Mouse (Mus musculus) kidney, embryonic 15.5 days (tissue): ENCODE data around the gene Usp25. TPM values are rescaled to one million over a fixed set of nuclear protein-coding genes. Genes with fewer than 3 reads are reported as not detected.

Experiments
- ATAC-seq: fragments of 200-750 bp; cut with Nextera tagmentation; replicated peaks from 2 replicates; pipeline ENCODE4 v1.8.0; 2017; ENCODE audit warnings: moderate TSS enrichment; ENCODE audit not compliant: low FRiP score
- H3K27ac ChIP-seq: fragments of 300-500 bp; sonication (generic); 2 replicates; pipeline ENCODE4 v1.5.1; 2015; ENCODE audit warnings: mild to moderate bottlenecking, inconsistent platforms
- H3K27me3 ChIP-seq: fragments of 300-500 bp; sonication (generic); 2 replicates; pipeline ENCODE4 v1.6.1; 2015; ENCODE audit warnings: inconsistent platforms
- H3K36me3 ChIP-seq: fragments of 300-500 bp; sonication (generic); 2 replicates; pipeline ENCODE4 v1.6.1; 2015; ENCODE audit warnings: inconsistent platforms
- H3K4me1 ChIP-seq: fragments of 300-500 bp; sonication (generic); 2 replicates; pipeline ENCODE4 v1.6.1; 2015; ENCODE audit warnings: inconsistent platforms
- H3K4me2 ChIP-seq: fragments of 300-500 bp; sonication (generic); 2 replicates; pipeline ENCODE4 v1.6.1; 2015; ENCODE audit warnings: moderate library complexity, mild to moderate bottlenecking, inconsistent platforms
- H3K4me3 ChIP-seq: fragments of 300-500 bp; sonication (generic); replicated peaks from 2 replicates; pipeline ENCODE4 v1.5.1; 2015; ENCODE audit warnings: mild to moderate bottlenecking, inconsistent platforms
- H3K9ac ChIP-seq: fragments of 300-500 bp; sonication (generic); 2 replicates; pipeline ENCODE4 v1.6.1; 2015; ENCODE audit warnings: mild to moderate bottlenecking, inconsistent platforms
- H3K9me3 ChIP-seq: fragments of 300-500 bp; sonication (generic); replicated peaks from 2 replicates; pipeline ENCODE4 v1.6.1; 2016; ENCODE audit warnings: inconsistent platforms
- WGBS: fragments of 180-500 bp; shearing (Covaris S2); methylation state at CpG from one replicate; pipeline ENCODE4 v1.1.7; 2015; ENCODE audit warnings: mixed read lengths; 5-methylcytosine and 5-hydroxymethylcytosine counted together
- polyA plus RNA-seq: library from polyadenylated mRNA; unstranded; fragments of >200 nt; fragmentation: Nextera tagmentation; extraction: Ambion mirVana; gene quantifications from 2 replicates; pipeline ENCODE4 v1.2.1, GENCODE M21; 2015

The Usp25 gene
- 21.3 and 21.6 TPM in 2 replicates for polyA plus RNA-seq

DNA sequence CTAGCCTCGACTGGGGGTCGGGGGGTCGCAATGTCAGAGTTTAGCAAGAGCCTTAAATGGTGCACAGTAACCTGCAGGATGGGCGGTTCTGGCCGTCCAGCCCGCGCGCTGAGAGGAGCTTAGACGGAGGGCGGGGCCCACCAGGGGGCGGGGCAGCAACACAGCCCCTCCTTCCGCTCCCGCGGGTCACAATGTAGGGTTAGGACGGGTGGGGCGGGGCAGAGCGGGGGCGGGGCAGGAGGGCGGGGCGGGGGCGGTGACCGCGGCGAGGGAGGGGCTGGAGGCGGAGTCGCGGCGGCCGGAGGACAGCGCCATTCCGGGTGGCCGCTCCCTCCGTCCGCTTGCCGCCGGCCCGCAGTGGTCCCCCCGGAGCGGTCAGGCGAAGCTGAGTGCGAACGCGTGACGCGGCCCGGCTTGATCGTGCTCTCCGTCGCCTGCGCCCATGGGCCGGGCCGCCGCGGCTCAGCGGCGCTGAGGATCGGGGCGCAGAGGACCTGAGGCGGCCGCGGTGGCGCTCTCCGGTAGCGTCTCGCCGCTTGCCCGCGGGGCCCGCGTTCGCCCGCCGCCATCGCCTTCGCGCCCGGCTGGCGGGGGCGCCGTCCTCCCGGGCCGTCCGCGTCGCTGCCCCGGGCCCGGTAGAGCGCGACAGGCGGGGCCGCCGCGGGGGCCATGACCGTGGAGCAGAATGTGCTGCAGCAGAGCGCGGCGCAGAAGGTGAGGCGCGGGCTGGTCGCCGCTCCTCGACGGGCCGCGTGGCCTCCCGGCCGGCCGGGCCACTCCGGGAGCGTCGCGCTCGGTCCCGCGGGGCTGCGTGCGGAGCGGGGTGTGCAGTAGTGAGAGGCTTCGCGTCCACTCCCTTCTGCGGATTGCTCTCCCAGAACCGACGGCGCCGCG lies at the start of gene Usp25:
TSS of gene Usp25 (plus strand) at position 280 of the 894 bp plus-strand sequence.
- Histone ChIP-seq H3K36me3 (no peaks in the 10 kb centered on the region), H3K4me2 (peak within 1 kb of the TSS; percentile 70), H3K4me1 (peaks cover 26% of the 10 kb centered on the region; the same call in 1 of the 2 replicates), H3K9ac (peak within 1 kb of the TSS; percentile 85), H3K4me3 (peak within 1 kb of the TSS; percentile 82), H3K27ac (peak within 1 kb of the TSS; percentile 93), H3K9me3 (no peaks in the 10 kb centered on the region), H3K27me3 (no peaks in the 10 kb centered on the region)
- under 1% methylated on average over 98 of the region's 126 CpGs for WGBS
- ATAC-seq = peak; percentile 98

DNA sequence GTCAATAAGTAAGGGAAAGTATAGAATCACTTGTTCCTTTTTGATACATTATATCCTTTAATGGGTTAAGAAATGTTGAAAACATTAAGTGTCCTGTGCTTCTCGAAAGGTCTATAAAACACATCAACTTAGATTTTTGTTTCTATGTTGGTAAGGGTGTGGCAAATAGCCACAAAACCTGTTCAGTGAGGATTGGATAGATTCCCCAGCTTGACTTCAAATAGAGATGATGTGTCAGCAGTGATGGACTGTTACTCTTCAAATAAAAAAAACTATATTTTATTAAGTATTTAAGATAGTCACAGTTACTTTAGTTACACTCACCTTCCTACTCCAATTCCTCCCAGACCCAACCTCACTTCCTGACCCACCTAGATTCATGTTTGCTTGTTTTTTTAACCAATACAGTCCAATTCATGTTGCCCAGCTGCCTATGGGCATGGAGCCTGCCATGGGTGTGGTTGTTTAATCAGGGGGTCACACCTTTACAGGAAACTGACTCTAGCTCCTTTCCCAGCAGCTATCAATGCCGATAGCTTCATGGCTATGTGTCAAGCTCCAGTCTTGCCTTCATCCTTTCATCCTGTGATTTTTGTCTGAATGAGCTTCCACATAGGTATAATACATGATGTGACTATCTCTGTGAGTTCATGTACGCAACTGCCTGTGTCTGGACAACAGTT lies 45.8 kb upstream of the Usp25 start:
- Histone ChIP-seq H3K4me3 (no peak overlapping the region), H3K4me1 (no peaks in the 10 kb centered on the region), H3K9me3 (no peaks in the 10 kb centered on the region), H3K4me2 (no peak overlapping the region), H3K27ac (no peak overlapping the region), H3K9ac (no peak overlapping the region), H3K36me3 (no peaks in the 10 kb centered on the region), H3K27me3 (no peaks in the 10 kb centered on the region)
- no peak for ATAC-seq
- 88% methylated on average over 3 of the region's 3 CpGs for WGBS

DNA sequence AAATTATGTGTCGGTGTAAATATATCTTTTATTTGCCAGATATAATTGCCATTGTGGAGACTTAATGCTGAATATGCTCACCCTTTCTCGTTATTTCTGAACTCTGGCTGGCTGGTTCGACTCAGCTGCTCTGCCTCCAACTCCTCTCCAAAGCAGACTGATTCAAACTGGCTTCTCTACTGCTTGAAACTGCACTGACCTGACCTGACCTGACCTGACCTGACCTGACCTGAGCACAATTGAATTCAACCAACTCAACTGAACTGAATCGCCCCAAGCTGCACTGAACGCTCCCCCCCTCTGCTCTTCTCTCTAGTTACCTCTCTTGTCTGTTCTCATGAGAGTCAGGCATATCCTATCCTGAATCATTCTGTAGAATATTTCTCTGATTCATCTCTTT lies 42.3 kb upstream of the Usp25 start:
- Histone ChIP-seq H3K4me1 (no peaks in the 10 kb centered on the region), H3K27me3 (no peaks in the 10 kb centered on the region), H3K9me3 (no peaks in the 10 kb centered on the region), H3K27ac (no peak overlapping the region), H3K9ac (no peak overlapping the region), H3K4me3 (no peak overlapping the region), H3K4me2 (no peak overlapping the region), H3K36me3 (no peaks in the 10 kb centered on the region)
- WGBS = 50% methylated on average over 5 of the region's 5 CpGs
- ATAC-seq = no peak

DNA sequence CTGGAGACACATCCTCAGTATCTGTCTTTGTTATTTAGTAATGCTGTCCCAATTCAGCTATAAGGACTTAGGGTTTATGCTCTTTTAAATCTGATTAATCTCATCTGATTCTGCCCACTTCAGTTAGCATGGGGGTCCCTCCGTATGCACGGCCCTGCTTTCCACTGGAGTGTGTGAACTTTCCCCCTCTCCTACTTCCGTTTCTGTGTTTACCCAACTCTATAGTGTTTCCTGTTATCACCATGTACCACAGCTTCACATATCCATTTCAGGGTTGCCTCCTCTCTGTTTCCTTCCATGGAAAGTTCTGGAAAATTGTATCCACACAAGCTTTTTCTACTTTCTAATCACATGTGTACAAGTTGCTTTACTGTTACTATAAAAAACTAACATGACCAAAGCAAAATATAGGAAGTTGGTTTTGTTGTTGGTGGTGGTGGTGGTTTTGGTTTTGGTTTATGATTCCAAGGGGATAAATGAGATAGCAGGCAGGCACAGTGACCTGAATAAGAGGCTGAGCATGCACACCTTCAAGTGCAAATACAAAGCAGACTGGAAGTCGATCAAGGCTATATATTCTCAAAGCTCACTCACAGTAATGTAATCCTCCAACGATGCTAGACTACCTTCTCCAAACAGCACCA lies 36.6 kb upstream of the Usp25 start:
- H3K9ac ChIP-seq = no peak overlapping the region
- no peaks in the 10 kb centered on the region for H3K27me3 ChIP-seq
- no peaks in the 10 kb centered on the region for H3K4me1 ChIP-seq
- no peak overlapping the region for H3K4me2 ChIP-seq
- WGBS = 70% methylated on average over 5 of the region's 5 CpGs
- no peak overlapping the region for H3K27ac ChIP-seq
- H3K4me3 ChIP-seq = no peak overlapping the region
- no peaks in the 10 kb centered on the region for H3K9me3 ChIP-seq
- no peak for ATAC-seq
- H3K36me3 ChIP-seq = no peaks in the 10 kb centered on the region

DNA sequence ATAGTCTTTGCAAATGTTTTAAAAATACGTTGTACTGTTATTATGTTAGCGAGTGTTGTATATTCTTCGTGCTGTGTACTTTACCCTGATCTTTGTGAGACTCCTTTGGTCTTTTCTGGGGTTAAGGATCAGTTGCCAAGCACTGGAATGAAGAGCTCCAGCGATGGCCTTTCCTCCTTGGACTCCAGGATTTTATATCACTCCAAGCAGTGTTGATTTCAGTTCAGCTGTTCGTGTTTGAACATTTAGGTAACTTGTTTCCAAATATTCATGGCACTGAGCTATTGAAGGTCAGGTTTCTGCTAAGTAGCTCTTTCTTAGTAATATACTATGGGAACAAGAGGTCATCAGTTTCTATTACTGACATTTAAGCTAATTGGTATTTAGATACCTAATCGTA lies 29.8 kb upstream of the Usp25 start:
- Histone ChIP-seq H3K4me1 (no peaks in the 10 kb centered on the region), H3K9ac (no peak overlapping the region), H3K27me3 (no peaks in the 10 kb centered on the region), H3K9me3 (no peaks in the 10 kb centered on the region), H3K4me2 (no peak overlapping the region), H3K4me3 (no peak overlapping the region), H3K36me3 (no peaks in the 10 kb centered on the region), H3K27ac (no peak overlapping the region)
- no peak for ATAC-seq
- 81% methylated on average over 6 of the region's 6 CpGs for WGBS

DNA sequence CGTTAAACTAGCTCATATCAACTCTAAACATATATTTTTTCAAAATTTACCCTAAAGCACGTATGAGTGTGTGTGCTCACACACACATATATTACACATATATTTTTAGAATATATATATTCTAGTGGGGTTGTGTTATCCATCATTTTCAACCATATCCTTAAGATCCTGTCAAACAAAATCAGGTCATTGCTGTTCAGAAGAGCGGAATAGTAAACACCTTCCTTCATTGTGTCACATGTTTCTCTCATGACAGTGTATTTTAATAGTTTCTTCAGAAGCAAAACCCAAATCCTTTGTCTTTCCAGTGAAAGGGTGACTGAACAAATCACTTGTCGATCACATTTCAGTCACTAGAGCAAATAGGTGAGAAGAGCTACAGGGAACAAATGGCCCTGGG lies 25.8 kb upstream of the Usp25 start:
- Histone ChIP-seq H3K36me3 (no peaks in the 10 kb centered on the region), H3K4me3 (no peak overlapping the region), H3K4me2 (no peak overlapping the region), H3K9ac (no peak overlapping the region), H3K27me3 (no peaks in the 10 kb centered on the region), H3K4me1 (no peaks in the 10 kb centered on the region), H3K27ac (no peak overlapping the region), H3K9me3 (no peaks in the 10 kb centered on the region)
- no peak for ATAC-seq
- WGBS = 87% methylated on average over 4 of the region's 4 CpGs

DNA sequence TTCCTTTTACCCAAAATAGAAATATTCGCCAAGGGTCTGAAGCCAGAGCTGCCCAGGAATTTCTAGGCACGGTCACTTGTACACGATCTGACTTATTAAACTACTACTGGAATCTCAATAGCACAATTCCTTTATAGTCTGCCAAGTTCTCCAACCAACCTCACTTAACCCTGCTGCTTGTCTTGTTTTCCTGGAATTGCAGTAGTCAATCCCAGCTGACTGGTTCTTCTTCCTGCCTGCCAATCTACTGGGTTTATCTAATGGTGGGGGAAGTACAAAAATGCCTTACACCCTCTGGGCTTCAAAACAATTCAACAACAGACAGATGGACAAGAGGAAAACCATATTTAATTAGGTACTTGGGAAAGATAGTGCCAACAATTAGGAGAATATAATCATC lies 9.6 kb upstream of the Usp25 start:
- no peaks in the 10 kb centered on the region for H3K4me1 ChIP-seq
- H3K27ac ChIP-seq = no peak overlapping the region
- H3K4me3 ChIP-seq = no peak overlapping the region
- 91% methylated on average over 3 of the region's 3 CpGs for WGBS
- H3K36me3 ChIP-seq = no peaks in the 10 kb centered on the region
- no peak overlapping the region for H3K9ac ChIP-seq
- no peak for ATAC-seq
- H3K9me3 ChIP-seq = no peaks in the 10 kb centered on the region
- no peak overlapping the region for H3K4me2 ChIP-seq
- H3K27me3 ChIP-seq = no peaks in the 10 kb centered on the region

DNA sequence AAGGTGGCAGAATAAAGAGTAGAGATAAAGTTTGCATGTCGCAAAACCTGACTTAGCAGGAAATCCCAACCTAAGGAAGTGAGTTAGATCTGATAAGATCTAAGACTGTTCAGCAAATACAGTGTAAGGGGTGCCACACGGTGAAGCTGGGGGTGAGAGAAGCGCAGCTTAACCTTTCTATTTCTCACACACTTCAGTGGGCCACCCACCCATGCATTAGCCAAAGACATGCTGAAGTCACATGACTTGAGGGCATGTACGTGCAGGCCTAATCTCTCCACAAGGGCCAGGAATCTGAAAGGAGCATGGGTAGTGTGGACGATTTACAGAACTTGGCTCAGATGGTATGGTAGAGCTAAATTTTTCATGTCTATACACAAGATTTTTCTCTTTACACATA lies 4.3 kb upstream of the Usp25 start:
- no peak overlapping the region for H3K27ac ChIP-seq
- no peaks in the 10 kb centered on the region for H3K9me3 ChIP-seq
- no peaks in the 10 kb centered on the region for H3K27me3 ChIP-seq
- no peak for ATAC-seq
- WGBS = 65% methylated on average over 5 of the region's 5 CpGs
- no peaks in the 10 kb centered on the region for H3K36me3 ChIP-seq
- no peak overlapping the region for H3K9ac ChIP-seq
- no peak overlapping the region for H3K4me3 ChIP-seq
- 0 out of 2 replicates have a peak, but pooled peaks cover 4% of the 10 kb centered on the region for H3K4me1 ChIP-seq
- no peak overlapping the region for H3K4me2 ChIP-seq

DNA sequence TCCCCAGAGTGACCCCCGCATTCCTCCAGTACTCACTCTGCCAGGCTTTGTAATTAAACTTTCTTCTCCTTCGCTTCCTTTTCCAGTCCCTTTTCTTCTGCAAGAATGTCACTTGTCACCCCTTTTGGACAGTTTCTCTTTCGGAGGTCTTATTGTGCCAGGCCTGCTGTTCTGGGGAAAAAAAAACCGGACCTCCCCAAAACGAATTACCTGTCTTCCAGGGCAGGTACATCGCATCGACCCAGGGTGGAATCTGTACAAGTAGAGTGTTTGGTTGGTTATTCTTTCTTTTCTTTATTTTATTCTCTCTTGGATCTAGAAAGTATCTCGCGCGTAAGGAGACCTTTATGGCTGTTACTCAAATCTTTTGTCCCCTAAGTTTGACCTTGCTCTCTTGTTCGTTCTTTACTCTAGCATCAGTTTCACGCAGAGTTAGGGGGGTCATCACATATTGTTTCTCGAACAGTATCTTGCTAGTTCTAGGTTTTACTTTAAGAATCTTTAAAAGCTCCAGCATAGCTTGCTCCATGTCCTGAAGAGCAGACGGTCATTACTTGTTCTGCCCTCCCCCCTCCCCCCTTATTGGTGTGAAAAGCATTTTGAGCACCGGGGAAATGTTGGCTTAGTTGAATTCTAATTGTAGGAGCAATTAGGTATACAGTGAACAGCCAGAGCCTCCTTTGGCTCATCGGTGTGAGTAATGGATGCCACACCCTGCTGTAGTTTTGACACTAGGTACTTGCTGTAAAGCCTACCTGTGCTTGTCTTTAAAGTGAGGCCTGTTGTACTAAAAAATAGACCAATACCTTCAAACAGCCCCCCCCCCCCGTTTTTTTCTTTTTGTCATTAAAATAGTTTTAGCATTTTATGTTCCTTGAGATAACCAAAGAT lies 1.1 kb downstream of the Usp25 start:
- WGBS = 2% methylated on average over 17 of the region's 17 CpGs
- Histone ChIP-seq H3K9ac (peak overlapping the region; percentile 85), H3K9me3 (no peaks in the 10 kb centered on the region)

DNA sequence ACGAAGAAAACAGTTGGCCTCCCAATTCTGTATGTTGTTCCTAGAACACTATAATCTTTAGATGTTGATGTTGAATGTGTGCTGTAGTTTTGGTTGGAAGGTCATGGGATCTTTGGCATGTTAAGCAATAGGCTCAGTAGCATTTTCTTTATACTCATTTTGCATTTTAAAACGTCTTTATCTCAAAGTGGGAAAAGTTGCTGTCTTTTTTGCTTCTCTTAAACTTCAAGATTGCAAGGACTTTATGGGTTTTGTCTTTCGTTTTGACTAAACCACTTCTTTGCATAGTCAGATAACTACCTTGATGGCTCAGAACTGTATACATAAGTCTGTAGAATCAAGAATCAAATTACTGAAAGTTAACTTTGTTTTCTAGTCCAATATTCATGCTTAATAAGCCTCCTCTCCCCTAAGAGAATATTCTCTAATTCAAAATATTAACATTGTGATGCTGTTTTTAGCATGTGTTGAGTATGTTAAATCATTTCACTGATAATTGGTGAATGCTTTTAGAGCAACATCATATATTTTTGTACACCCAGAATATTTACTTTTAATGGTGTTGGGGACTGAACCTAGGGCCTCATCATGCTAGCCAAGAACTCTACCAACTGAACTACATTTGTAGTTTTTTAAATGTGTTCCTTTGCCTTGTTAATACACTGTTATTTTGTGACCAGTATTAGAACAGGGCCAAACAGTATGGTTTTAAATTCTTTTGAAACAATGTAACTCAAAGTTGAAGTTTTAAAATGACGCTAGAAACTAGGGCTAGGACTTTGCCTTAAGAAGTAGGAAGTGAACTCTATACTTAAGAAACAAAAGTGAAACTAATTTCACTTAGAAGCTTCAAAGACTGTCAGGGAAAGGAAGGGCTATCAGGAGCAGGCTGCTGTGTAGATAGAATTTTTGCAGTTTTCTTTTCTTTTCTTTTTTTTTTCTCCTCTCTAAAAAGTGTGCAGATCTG lies 2.2 kb downstream of the Usp25 start:
- peak overlapping the region; percentile 70 for H3K4me2 ChIP-seq
- peaks cover 39% of the 10 kb centered on the region for H3K4me1 ChIP-seq
- H3K27ac ChIP-seq = no peak overlapping the region
- no peaks in the 10 kb centered on the region for H3K36me3 ChIP-seq
- H3K4me3 ChIP-seq = peak overlapping the region; percentile 82
- no peak overlapping the region for H3K9ac ChIP-seq
- H3K27me3 ChIP-seq = no peaks in the 10 kb centered on the region
- no peaks in the 10 kb centered on the region for H3K9me3 ChIP-seq
- 55% methylated on average over 4 of the region's 4 CpGs for WGBS
- ATAC-seq = no peak

More for the DNA sequence above, 1.1 kb downstream of the Usp25 start:
- peak overlapping the region; percentile 70 for H3K4me2 ChIP-seq
- peak overlapping the region; percentile 93 for H3K27ac ChIP-seq
- ATAC-seq = no peak
- peaks cover 30% of the 10 kb centered on the region for H3K4me1 ChIP-seq
- H3K27me3 ChIP-seq = no peaks in the 10 kb centered on the region
- peak overlapping the region; percentile 82 for H3K4me3 ChIP-seq
- H3K36me3 ChIP-seq = no peaks in the 10 kb centered on the region
